Mouse (Mus musculus): Measurements from ENCODE around the gene Btg1.

The Btg1 gene

DNA sequence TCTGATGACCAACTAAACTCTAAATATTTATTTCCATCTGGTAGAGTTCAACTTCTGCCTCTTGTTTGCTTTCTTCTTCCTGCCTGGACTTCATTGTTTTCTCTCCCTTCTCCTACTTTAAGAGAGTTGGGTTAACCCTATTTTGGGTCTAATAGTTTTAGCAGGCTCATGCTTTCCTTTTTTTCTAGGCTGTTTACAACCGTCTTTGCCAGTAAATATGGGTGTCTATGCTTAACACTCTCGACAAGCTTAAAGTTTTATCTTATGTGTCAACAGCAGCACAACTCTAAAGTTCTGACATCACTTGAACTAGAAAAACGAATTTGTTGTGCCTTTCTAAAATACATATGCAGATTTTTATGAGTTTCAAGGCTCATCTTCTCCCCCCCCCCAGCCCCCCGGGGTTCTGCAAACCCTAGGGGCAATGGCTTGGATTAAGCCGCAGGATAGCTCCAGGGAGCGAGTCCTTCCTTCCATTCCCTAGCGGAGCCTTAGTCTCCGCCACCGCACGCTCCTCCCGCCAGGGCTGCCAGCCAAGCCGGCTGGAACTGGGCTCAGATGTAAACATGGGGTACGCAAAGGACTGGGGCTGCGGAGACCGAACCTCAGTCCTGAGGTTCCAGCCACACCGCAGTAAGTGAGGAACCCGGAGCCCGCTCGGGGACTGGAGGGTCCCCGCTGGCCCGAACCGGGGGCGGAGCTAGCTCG is 651 bp upstream of the Btg1 start:
- no peak for DNase-seq (ENCODE audit: low spot score)

- DNase-seq (ENCODE audit: low spot score): peak; percentile 67
These were observed 580 bp downstream of the Btg1 start for GRCm38 (mm10) chr10:96617221-96617950.

GRCm38 (mm10) chr10:96617951-96618575 is 1.3 kb downstream of the Btg1 start:
- DNase-seq (ENCODE audit: low spot score): peak; percentile 45

- no peak for DNase-seq (ENCODE audit: low spot score)
These were observed 3.4 kb downstream of the Btg1 start for GRCm38 (mm10) chr10:96619951-96620889.

- DNase-seq (ENCODE audit: low spot score): no peak
These were observed 4.1 kb downstream of the Btg1 start for GRCm38 (mm10) chr10:96620890-96621271.

DNA sequence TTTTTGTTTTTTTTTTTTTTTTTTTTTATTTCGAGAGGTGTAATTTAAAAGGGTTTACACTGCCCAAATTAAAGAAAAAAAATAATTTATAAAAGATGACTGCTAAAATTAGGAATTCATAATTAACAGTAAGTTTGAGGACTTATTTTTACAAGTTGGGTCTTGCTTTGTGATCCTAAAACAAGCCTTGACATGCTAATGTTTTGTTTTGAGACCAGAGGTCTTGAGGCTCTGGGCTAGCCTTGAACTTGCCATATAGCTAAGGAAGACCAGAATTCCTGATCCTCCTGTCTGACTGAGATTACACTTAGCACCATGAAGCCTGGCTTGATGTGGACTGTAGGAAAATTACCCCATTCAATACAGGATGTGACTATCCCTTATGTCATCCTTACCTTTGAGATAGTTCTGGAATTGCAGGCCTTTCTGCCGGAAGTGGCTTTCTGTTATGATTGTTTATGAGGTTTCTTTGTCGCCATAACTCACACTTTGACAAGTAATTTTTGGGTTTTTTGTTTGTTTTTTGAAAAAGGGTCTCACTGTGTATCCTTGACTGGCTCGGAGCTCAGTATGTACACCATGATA is 4.6 kb downstream of the Btg1 start:
- no peak for DNase-seq (ENCODE audit: low spot score)

DNA sequence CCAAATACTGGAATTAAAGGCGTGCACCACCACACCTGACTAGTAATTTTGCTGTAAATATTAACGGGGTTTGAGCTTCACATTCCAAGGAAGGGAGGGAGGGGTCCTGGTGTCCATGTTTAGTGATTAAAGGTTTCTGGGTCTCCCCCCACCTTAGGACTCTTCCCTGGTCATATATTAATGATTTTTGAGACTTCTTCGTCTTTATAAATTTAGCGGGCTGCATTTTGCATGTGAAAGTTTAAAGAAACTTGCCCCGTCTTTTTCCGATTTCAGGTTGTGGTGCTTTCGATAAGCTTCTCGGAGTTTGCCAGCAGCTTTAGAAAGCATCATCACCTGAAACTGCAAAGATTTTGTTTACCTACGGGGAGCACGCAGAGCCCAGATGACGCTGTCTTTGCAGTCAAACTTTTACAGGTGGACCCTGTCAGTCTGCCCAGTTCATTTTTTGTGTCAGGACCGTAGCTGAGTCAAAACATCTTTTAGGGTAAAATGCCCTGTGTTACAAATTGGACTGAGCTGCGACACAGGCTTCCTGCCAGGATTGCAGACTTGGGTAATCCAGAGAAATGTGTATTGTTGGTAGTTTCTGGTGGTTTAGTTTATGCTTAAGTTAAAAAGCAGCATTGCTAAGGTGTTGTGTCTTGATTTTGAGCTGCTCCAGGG is 5.3 kb downstream of the Btg1 start:
- DNase-seq (ENCODE audit: low spot score): no peak

GRCm38 (mm10) chr10:96622761-96623632 is 6.2 kb downstream of the Btg1 start:
- DNase-seq (ENCODE audit: low spot score): no peak

GRCm38 (mm10) chr10:96623633-96624195 is 6.9 kb downstream of the Btg1 start:
- DNase-seq (ENCODE audit: low spot score): no peak

DNA sequence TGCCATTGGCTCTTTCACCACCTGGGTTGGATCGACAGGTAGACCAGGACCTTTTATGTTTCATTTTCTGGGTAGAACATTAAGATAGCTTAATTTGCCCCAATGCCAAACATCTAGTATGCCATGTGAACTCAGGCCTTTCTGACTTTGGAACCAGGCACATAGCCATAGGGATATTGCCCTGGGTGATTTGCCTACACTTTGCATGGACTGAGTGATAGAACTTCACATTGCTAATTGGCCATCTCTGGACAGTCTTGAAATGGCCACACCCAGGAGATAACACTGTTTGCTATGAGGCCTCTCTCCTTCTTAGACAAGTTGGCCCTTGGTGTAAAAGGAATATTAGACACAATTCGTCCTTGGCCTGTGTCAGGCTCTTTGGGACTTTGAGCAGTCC is 7.6 kb downstream of the Btg1 start:
- no peak for DNase-seq (ENCODE audit: low spot score)

GRCm38 (mm10) chr10:96625061-96625460 is 8.3 kb downstream of the Btg1 start:
- DNase-seq (ENCODE audit: low spot score): no peak

DNA sequence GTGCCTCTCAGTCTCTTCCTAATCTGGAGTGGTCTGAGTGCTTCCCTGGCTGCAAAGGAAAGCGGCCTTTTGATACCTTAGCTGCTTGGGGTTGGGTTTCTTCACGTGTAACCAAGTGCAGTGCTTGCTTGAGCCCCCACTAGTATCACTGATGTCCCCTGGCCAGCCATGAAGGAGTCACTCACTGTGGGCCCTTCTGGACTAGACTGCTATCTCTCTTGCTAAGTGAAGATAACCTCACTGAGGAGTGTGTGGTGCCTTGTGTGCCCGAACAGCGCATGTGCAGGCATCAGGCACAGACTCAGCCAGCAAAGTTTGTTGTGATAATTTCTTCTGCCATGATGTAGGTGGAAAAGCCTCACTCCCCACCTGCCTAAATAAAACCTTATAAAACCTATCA is 8.9 kb downstream of the Btg1 start:
- no peak for DNase-seq (ENCODE audit: low spot score)

DNA sequence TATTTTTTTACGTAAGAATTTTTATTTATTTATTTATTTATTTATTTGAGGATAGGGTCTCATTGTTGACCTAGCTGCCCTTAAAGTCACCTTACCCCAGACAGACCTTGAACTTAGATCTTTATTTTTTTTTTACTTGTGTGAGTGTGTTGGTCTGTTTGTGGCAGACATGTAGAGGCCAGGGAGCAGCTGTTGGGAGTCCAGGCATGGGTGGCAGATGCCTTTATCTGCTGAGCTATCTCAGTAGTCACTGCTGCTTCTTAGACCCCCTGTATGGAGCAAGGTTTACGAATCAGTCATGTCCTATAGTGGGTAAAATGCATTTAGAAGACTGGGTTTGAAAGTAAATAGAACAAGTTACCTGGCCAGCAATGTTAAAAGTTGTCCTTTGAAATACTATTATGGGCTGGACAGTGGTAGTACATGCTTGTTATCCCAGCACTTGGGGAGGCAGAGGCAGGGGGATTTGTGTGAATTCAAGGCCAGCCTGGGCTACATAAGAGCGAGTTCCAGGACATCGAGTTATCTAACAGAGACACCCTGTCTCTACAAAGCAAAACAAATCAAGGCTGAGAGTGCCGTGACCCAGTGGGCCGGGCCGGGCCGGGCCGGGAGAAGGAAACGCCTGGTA is 9.4 kb downstream of the Btg1 start:
- DNase-seq (ENCODE audit: low spot score): no peak

DNA sequence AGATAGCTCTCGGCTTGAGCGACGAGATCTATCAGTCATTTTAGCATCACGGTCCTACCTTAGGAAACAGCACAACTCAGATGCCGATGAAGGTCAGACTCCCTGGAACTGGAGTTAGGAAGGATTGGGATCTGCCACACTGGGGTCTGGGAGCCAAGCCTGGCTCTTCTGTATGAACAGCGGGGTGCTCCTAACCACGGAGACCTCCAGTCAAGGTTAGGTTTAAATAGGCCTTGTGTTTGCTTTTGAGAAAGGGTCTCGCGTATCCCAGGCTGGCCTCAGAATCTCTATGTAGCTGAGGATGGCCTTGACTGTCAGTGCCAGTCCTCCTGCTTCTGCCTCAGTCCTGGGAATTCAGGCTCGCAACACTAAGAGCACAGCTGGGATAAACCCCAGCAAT is 10.5 kb downstream of the Btg1 start:
- no peak for DNase-seq (ENCODE audit: low spot score)

- no peak for DNase-seq (ENCODE audit: low spot score)
These were observed 11.5 kb downstream of the Btg1 start for GRCm38 (mm10) chr10:96628100-96628912.

- no peak for DNase-seq (ENCODE audit: low spot score)
These were observed 12.1 kb downstream of the Btg1 start for GRCm38 (mm10) chr10:96628913-96629199.

DNA sequence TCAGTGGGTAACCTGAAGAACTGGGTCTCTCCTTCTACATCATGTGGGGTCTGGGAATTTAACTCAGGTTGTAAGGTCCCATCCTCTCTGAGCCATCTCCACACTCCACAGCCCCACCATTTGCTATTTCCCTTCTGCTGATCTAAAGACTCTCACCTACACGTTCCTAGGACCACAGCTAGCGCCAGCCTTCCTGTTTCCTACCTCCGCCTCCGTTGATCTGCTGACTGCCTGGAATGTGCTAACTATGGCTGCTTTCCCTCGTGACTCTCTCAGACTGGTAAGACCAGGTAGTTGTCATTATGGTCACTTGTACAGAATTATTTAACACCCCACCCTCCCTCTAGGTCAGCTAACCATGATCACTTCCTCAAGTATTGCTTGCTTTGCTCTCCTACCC is 13.3 kb downstream of the Btg1 start:
- no peak for DNase-seq (ENCODE audit: low spot score)

DNA sequence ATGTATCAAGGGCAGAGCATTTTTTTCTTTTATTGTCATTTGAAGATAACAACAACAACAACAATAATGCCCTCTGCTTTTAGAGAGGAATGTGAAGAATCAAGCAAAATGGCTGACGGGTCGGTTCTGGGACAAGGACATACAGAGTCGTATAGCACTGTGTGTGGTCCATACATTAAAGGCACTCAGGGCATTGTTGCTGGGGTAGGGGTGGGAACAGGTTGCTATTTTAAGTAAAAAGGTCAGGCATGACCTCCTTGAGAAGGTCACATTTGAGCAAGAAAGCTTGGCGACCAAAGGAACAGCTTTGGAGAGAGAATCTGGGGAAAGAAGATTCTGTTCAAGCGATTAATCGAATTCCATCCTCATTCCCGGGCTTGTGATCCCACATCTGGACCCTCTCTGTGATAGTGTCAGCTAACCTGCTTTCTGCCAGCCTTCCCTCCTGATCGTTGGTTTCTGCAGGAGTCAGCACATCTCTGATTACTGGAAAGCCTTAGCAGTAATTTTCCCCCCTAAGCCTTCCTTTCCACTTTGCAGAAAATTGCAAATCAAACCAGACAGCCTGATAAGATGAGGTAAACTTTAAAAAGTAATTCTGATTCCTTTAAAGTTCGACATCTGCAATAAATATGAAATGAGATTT is 14.4 kb downstream of the Btg1 start:
- no peak for DNase-seq (ENCODE audit: low spot score)
